Mouse (Mus musculus) T-helper 1 cell (primary cell): Measurements from ENCODE around the gene Tmem121.

Experiments
- in situ Hi-C: fragments of 300-600 bp; cut with MboI, MseI; formaldehyde crosslinking; loops from one replicate; pipeline ENCODE4 v1.15.1; 2025; ENCODE audit warnings: high pct_unique_total_duplicates

The Tmem121 gene

GRCm38 (mm10) chr12:113149341-113149740 lies 36.4 kb upstream of the Tmem121 start:
- in situ Hi-C loops = no loop called here

- in situ Hi-C loops = no loop called here
Observed at GRCm38 (mm10) chr12:113149896-113150295, 35.8 kb upstream of the Tmem121 start.

- in situ Hi-C loops = no loop called here
Observed at GRCm38 (mm10) chr12:113150591-113150990, 35.1 kb upstream of the Tmem121 start.

GRCm38 (mm10) chr12:113151046-113151445 lies 34.7 kb upstream of the Tmem121 start:
- in situ Hi-C loops = no loop called here

GRCm38 (mm10) chr12:113151661-113152271 lies 34.0 kb upstream of the Tmem121 start:
- in situ Hi-C loops = no loop called here

GRCm38 (mm10) chr12:113152272-113152661 lies 33.5 kb upstream of the Tmem121 start:
- in situ Hi-C loops = no loop called here

- in situ Hi-C loops = no loop called here
Observed at GRCm38 (mm10) chr12:113152991-113153525, 32.7 kb upstream of the Tmem121 start.

- in situ Hi-C loops = no loop called here
Observed at GRCm38 (mm10) chr12:113153971-113154370, 31.8 kb upstream of the Tmem121 start.

- in situ Hi-C loops = no loop called here
Observed at GRCm38 (mm10) chr12:113154747-113155075, 31.0 kb upstream of the Tmem121 start.

GRCm38 (mm10) chr12:113155076-113155771 lies 30.5 kb upstream of the Tmem121 start:
- in situ Hi-C loops = no loop called here

GRCm38 (mm10) chr12:113155887-113156539 lies 29.7 kb upstream of the Tmem121 start, which contains the start of gene Tedc1:
Gene Tedc1, plus strand, starts transcription at chr12:113156421.
- in situ Hi-C loops = no loop called here

GRCm38 (mm10) chr12:113156540-113156929 lies 29.2 kb upstream of the Tmem121 start:
- in situ Hi-C loops = no loop called here

GRCm38 (mm10) chr12:113157002-113157401 lies 28.7 kb upstream of the Tmem121 start:
- in situ Hi-C loops = no loop called here

- in situ Hi-C loops = no loop called here
Observed at GRCm38 (mm10) chr12:113157521-113157920, 28.2 kb upstream of the Tmem121 start.

GRCm38 (mm10) chr12:113157971-113158370 lies 27.8 kb upstream of the Tmem121 start:
- in situ Hi-C loops = no loop called here

GRCm38 (mm10) chr12:113163561-113164006 lies 22.1 kb upstream of the Tmem121 start:
- in situ Hi-C loops = no loop called here

- in situ Hi-C loops = no loop called here
Observed at GRCm38 (mm10) chr12:113168031-113168536, 17.6 kb upstream of the Tmem121 start.

GRCm38 (mm10) chr12:113176960-113177725 lies 8.6 kb upstream of the Tmem121 start:
- in situ Hi-C loops = no loop called here

GRCm38 (mm10) chr12:113181020-113181419 lies 4.7 kb upstream of the Tmem121 start:
- in situ Hi-C loops = no loop called here

- in situ Hi-C loops = no loop called here
Observed at GRCm38 (mm10) chr12:113184945-113185344, 785 bp upstream of the Tmem121 start.

GRCm38 (mm10) chr12:113186326-113187010 lies 738 bp downstream of the Tmem121 start:
- in situ Hi-C loops = no loop called here
